Mouse (Mus musculus) skeletal muscle tissue, adult 2 months (tissue): ENCODE results near the gene Gsn.
A peak's percentile ranks its signal among the peaks of the same experiment; 100 is the strongest.

ENCODE experiments used
- DNase-seq: peaks from one replicate; pipeline ENCODE4 v3.0.0-alpha.2; 2012; ENCODE audit warnings: low read depth, low spot score

Gsn gene

GRCm38 (mm10) chr2:35255885-35256833, at the start of gene Gsn:
Gsn (plus strand) TSS chr2:35256380.
- DNase-seq, result peak; percentile 59

GRCm38 (mm10) chr2:35206761-35207160, 49.4 kb upstream of the Gsn start:
- DNase-seq, result no peak

- DNase-seq, result no peak
Measured at GRCm38 (mm10) chr2:35208054-35208453, 48.1 kb upstream of the Gsn start.

GRCm38 (mm10) chr2:35208931-35209665, 47.1 kb upstream of the Gsn start:
- no peak for DNase-seq

GRCm38 (mm10) chr2:35211681-35212080, 44.5 kb upstream of the Gsn start:
- no peak for DNase-seq

GRCm38 (mm10) chr2:35213345-35213910, 42.8 kb upstream of the Gsn start:
- DNase-seq, result no peak

DNA sequence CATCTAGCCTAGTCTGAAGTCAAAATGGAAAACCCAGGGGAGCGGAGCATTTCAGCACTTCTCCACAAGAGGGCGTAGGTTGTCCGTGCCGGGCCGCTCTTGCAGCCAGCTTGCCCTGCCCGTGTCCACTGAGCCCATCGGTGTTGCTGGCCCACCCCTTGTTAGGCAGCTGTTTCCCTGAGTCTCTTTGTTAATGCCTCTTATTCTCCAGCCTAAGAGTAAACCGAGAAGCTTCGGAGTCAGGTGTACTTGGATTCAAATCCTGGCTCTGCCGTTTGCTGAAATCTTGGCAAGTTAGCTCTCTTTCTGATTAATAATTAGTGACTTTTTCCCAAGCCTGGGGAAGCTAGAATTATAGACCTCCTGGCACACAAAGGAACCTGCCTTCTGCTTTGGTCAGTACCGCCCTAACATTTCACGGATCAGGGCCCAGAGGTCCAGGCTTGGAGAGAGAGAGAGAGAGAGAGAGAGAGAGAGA, 41.3 kb upstream of the Gsn start:
- peak; percentile 64 for DNase-seq

- no peak for DNase-seq
Measured at GRCm38 (mm10) chr2:35215363-35215762, 40.8 kb upstream of the Gsn start.

DNA sequence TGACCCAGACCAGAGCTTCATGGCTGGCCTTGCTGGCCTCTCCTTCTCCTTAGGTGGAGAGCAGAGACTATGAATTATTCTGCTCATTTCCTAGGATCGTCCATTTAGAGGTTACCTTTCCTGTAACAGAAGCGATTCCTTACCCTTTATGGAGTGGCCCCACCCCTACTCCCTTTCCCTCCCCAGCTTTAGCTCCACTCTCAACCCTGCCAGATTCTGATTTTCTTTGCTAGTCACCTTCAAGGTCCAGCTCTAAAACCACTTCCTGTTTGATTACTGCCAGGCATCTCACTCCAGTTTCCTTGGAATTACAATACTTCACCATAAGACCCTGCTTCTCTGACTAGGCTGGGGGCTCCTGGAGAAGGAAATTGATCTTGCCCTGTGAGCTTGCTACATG, 39.5 kb upstream of the Gsn start:
- DNase-seq, result no peak

DNA sequence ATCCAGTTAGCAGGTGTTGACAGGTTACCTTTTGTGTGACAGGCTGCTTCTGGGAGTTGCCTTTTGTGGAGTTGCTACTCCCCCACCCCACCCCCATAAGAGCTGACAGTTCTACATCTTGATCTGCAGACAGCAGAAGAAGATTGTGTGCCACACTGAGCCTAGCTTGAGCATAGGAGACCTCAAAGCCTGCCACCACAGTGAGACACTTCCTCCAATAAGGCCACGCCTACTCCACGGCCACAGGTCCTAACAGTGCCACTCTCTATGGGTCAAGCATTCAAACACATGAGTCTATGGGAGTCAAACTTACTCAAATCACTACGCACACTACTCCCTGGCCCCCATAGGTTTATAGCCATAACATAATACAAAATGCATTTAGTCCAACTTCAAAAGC, 37.4 kb upstream of the Gsn start:
- DNase-seq, result no peak

DNA sequence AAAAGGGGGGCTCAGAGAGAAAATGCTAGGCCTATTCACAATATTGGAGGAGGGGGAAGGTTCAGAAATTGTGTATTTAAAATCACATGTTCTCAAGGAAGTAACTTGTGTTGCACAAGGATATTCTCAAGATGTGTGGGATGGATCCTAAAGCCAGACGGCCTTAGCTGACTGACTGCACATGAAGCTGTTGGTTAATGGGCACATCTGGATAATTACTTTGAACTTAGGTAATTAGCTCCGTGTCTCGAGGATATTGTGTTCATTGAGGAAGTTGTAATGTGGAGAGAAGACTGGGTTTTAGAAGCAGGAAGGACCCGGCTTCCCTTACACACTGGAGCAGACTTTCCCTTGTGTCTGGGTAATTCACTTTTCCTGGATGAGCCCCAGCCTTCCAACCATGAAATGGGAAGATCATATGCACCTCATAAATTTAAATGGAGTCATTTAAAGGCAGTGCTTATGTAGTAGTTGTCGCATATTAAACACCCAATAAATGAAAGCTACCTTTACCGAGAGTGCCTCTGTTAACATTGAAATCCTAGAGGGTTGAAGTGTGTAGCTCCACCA, 33.3 kb upstream of the Gsn start:
- DNase-seq, result no peak

DNA sequence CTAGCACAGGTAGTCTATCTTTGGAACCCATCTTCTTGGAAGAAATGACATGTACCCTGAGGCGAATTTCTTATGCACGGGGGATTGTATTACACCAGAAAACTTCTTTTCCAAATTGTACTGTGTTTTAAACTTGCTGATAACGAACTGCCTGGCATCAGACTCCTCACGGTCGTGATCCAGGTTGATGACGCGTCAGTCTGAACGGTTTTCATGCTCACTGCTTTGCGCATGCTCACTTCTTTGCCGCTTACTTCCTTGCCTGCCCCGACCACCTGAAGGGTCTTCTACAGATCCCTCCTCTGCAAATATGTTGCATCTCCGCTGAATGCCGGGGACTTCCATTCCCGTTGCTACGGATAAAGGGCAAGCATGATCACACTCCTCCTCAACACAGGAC, 31.9 kb upstream of the Gsn start:
- DNase-seq, result no peak

GRCm38 (mm10) chr2:35228145-35228544, 28.0 kb upstream of the Gsn start:
- no peak for DNase-seq

- no peak for DNase-seq
Measured at GRCm38 (mm10) chr2:35230215-35230614, 26.0 kb upstream of the Gsn start.

GRCm38 (mm10) chr2:35231871-35232270, 24.3 kb upstream of the Gsn start:
- DNase-seq, result no peak

DNA sequence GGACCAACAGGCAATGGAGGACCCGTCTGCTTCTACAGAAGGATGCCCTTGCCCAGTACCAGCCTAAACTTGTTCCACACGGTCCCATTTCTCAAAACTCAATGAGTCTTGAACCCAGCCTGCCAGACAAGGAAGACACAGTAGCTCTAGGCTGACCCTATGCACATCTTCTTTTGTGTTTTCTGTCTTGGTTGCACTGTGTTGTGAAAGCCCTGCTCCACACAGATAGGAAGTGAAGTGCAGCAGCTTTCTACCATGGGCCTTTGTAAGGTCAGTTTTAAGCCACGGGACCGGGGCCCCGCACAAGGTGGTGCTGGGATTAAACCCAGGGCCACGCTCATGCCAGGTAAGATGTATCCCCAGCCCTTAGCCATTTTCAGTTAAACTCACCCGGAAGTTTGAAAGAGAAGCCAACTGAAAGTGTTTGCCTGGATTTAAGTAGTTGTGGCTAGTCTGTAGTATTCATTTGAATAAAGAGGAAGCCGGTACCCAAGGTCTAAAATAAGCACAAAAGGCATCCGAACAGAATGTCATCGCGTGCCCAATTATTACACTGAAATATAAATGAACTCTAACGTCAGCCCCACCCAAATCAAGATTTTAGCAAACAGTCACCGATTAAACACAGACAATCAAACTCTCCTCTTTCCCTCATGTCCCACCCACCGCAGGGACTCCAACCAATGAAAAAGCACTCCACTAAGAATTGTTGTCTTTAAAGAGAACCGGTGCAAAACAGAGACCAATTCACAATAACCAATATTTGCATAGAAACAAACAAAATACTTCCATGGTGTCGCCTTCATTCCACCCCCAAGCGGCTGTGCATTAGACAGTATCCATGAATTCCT, 23.4 kb upstream of the Gsn start:
- no peak for DNase-seq

GRCm38 (mm10) chr2:35233898-35234297, 22.3 kb upstream of the Gsn start:
- no peak for DNase-seq

DNA sequence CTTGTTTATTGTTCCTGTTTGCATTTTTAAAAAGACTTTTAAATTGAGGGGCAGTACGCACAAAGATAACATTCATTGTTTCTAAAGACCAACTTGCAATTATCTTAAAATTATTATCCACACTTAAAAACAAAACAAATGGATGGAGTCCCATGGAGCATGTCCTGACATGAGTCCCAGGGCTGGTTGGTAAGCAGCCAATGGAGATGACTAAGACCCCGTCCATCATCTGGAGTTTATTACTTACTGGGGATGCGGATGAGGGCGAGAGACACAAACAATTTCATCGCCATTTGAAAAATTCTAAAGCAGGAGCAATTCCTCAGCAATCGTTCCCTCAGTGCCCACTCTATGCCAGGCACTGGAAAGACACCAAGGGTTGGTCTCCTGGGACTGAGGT, 21.2 kb upstream of the Gsn start:
- DNase-seq, result no peak

DNA sequence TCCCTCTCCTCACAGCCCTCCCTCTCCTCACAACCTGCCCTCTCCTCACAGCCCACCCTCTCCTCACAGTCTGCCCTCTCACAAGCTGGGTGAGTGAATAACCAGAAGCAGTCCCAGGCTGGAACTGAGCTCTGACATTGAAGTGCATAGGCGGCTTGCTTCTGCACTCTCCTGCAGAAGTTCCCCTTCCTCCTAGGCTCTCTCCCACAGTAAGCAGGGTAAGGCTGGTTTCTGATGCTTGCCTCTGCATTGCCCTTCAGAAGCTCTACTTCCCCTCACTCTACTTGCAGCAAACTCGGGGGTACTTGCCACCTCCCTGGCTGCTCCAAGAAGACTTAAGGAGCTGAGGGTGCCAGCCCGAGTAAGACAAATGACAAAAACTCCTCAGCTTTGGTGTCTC, 11.9 kb upstream of the Gsn start:
- DNase-seq, result no peak

GRCm38 (mm10) chr2:35247763-35248162, 8.4 kb upstream of the Gsn start:
- no peak for DNase-seq

GRCm38 (mm10) chr2:35252733-35253132, 3.4 kb upstream of the Gsn start:
- no peak for DNase-seq
